In the genomic region with DNA sequence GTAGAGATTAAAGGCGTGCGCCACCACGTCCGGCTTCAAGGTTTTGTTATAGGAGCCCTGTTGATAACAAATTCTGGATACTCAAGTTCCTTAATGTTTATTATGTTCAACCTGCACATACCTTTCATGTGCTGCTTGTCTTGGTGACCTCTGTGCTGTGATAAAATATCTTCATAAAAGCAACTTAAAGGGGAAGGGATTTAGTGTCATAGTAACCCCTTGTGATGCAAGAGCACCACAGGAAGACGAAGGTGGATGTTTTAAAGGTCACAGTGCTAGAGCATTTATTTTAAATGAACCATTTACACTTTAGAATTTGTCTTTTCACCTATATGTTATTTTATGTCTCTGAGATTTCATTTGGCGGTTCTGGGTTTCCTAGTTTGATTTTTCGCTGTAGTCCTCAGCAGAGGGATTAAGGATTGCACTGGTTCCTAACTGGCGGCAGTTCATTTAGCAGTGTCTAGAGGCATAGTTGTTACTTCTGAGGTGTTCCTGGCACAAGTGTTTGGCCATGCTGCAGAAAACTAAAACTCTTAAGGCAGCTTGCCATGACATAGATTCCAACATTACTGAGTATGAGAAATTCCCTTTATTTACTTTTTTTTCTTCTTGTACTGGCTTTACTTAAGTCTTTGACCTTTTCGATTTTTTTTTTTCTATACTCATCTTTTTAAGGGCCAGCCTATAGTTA, we compare ENCODE assay signal across 23 mouse cellular contexts. TPM values are rescaled to one million over a fixed set of nuclear protein-coding genes. Genes with fewer than 3 reads are reported as not detected.
DNase-seq lines count a peak whose midpoint lies in the region; ATAC-seq and TF ChIP-seq lines count a peak whose summit lies in the region.
"Had no signal": no experiment of that assay in that cellular context is flagged by ENCODE, and none has a peak within 500 bp of the region (broad histone marks: within the 10 kb centered on the region; RNA-seq: fewer than 3 reads in every experiment).

No protein-coding gene starts in this region.

- ATAC-seq in frontal cortex, adult (ENCODE audit: low TSS enrichment): peak; percentile 64; the same call in 1 of the 2 replicates
- no peak for ATAC-seq in erythroid progenitor cell, adult 5-6 weeks (replicated peaks; ENCODE audit: low FRiP score, poor library complexity, severe bottlenecking)
- ATAC-seq: forebrain, embryonic 15.5 days; hindbrain, embryonic 16.5 days; liver, embryonic 12.5 days had no signal

- no peak for TF ChIP-seq CTCF in lung, adult 2 months (IDR thresholded peaks at IDR 0.05; ENCODE audit: insufficient read depth, low read length)

- WGBS in lung, adult 2 months: 63% methylated on average over 9 of the region's 9 CpGs

- H3K4me1 ChIP-seq in lung, adult 2 months (ENCODE audit: control insufficient read depth, insufficient read depth, low read length): peaks cover 26% of the 10 kb centered on the region
- H3K4me1 ChIP-seq: limb, embryonic 10.5 days; neural tube, embryonic 13.5 days had no signal

- TF ChIP-seq POLR2A in lung, adult 2 months (IDR thresholded peaks at IDR 0.05; ENCODE audit: borderline replicate concordance, extremely low read depth, low read depth, low read length): no peak

- H3K4me3 ChIP-seq in lung, adult 2 months (replicated peaks; ENCODE audit: extremely low read depth, low read depth, low read length): no peak overlapping the region
- H3K4me3 ChIP-seq: forebrain, embryonic 15.5 days; limb, embryonic 10.5 days; liver, embryonic 12.5 days; lung, embryonic 15.5 days; neural tube, embryonic 13.5 days had no signal

- no peak for DNase-seq in frontal cortex, postnatal 25 days (ENCODE audit: low spot score in 2 of 2)
- DNase-seq in lung, postnatal 36 days: peak; percentile 30
- no peak for DNase-seq in lung, adult 2 months
- peak; percentile 30 for DNase-seq in fibroblast of lung, adult 2 months (ENCODE audit: low read depth)
- DNase-seq in layer of hippocampus, adult 18-20 months (ENCODE audit: low spot score in 2 of 2): no peak
- no peak for DNase-seq in left cerebral cortex, adult 18-20 months (ENCODE audit: low spot score in 2 of 2)
- DNase-seq: adrenal gland, postnatal 14 days; cerebellum, adult 11-12 months; kidney, adult 8-10 months; kidney, postnatal 36 days; layer of hippocampus, adult 9-11 months; right cerebral cortex, adult 18-20 months; spleen, adult 18-20 months; thymus, adult 18-20 months; thymus, postnatal 4 days had no signal

RNA-seq across cellular contexts. Expression of gene Ppp4r2, which starts 15.4 kb away (rescaled TPM):
- polyA plus RNA-seq in lung, adult 2 months (2012; rRNA removed): 14.1 and 20.9 TPM in 2 replicates
- total RNA-seq in layer of hippocampus, adult 18-20 months (2021): 10 to 100 TPM; 75.6 to 78.4 TPM
- 32.8 and 37.3 TPM in 2 replicates for total RNA-seq in erythroid progenitor cell, adult 5-6 weeks (2015; ENCODE audit: low replicate concordance)
- 56.7 and 102 TPM in 2 replicates for total RNA-seq in erythroid progenitor cell, adult 5-6 weeks (2017; ENCODE audit: low replicate concordance)
- total RNA-seq in left cerebral cortex, adult 18-20 months (2021): 10 to 100 TPM; 76.6 to 79.9 TPM

Comparison
In these comparisons a context has a peak if more than half of its experiments do, and no peak if none do; other contexts are left out.
1. DNase-seq: peak in lung, postnatal 36 days (single experiment) and fibroblast of lung, adult 2 months (single experiment); none in frontal cortex, postnatal 25 days (0 of 2), lung, adult 2 months (single experiment), layer of hippocampus, adult 18-20 months (0 of 2) and left cerebral cortex, adult 18-20 months (0 of 2).